Mouse (Mus musculus) kidney, postnatal 10 days (tissue): Measurements from ENCODE around the gene Men1.
"Not testable (repeated sequence)": the region's sequence is repeated elsewhere in the genome, so short reads cannot be mapped to it uniquely, and the experiment has no call there.

Source experiments
- DNase-seq: peaks from one replicate; pipeline ENCODE4 v3.0.0; 2021; ENCODE audit warnings: mixed read lengths

Men1 gene

DNA sequence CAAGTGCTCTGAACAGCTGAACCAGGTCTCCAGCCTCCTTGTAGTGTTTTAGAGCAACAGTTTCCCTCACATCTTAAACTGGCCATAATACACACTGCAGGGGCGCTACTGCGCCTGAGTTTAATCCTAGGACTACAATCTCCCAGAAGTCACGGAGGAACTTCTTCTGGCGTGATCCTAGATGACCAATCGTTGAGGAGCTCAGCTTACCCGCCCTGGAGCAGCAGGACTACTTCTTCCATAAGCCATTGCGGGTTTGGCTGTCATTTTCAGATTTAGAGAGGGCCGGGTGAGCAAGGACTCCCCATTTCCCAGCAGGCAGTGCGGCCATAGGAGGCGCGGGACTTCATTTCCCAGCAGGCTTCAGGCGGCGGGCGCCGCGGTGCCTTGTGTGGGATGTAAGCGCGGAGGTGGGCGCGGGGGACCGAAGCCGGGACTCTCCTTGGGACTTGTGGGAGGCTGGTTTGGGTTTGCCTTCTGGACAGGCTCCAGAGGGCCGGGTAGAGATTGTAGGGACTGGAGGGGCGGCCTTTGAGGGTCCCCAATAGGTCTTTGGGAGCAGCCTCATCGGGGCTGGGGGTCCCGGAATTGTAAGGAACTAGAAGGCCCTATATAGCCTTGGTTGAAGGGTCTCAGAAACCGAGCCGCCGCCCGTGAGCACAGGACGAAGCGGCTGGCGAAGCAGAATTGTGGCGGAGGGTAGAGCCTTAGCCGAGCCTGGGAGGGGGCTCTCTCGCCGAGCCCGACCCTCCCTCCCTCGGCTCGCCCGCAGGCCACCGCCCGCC lies at the start of gene Men1:
TSS of gene Men1 (plus strand) at position 307 of the 785 bp plus-strand sequence.
- DNase-seq, result peak; percentile 95

DNA sequence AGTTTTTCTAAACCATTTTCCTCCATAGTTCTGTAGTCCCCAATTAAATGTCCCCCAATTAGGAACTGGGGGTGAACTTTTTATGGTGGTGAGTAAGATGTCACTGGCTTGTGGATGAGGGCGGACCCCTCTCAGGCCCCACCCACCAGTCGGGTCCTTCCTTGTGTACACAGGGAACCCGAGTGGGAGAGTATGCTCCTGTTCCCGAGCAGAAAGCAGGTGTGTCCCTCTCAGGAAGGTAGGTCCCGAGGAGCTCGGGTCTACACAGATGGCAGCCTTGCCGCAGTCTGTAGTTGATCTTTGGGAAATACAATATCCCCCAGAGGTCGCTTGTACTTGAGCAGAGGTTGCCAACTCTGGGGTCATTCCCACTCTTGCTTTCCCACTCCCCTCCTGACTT lies 49.6 kb upstream of the Men1 start:
- no peak for DNase-seq

GRCm38 (mm10) chr19:6285632-6286433 lies 48.9 kb upstream of the Men1 start:
- DNase-seq, result peak; percentile 45

DNA sequence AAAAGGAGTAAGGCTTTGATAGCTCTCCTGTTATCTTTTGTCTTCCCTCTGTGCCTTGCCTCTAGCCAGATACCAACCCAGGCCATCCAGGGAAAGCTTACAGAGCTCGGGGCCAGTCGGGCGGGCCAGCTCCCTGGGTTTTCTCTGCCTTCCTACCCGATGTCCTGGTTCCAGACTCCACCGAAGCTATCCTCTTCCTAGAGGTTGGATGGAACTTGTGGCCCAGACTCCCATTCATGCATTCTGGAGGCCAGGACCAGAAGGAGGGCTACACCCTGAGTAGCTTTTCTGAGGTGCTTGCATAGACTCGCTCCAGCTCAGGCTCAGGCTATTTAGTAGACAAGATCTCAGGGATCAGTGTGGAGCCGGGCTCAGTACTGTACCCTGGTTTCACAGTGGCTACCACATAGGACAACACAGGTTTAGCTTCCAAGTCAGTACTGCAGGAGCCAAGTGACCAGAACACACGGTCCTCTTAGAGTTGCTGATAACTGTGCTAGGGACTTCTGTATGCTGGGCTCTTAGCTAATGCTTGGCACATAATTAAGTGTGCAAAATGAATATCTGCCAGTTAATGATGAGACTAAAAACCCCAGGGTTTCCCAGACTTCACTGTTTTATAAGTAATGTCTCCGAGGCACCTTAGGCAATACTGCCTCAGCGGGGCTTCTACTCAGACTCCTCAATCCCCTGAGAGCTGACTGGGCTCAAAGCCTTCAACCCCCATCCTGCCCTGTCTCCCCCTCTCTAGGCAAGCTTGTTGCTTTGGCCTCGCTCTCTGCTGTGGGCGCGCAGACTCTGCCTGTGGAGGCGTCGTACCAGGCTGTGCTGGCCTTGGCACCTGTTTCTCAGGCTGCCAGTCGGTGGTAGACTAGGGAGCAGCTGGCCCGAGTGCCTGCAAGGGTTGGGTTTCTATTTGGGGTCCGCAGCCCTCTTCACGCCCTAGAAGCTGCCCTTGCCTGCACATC lies 48.1 kb upstream of the Men1 start:
- DNase-seq, result no peak

GRCm38 (mm10) chr19:6288236-6288894 lies 46.4 kb upstream of the Men1 start:
- DNase-seq, result no peak

DNA sequence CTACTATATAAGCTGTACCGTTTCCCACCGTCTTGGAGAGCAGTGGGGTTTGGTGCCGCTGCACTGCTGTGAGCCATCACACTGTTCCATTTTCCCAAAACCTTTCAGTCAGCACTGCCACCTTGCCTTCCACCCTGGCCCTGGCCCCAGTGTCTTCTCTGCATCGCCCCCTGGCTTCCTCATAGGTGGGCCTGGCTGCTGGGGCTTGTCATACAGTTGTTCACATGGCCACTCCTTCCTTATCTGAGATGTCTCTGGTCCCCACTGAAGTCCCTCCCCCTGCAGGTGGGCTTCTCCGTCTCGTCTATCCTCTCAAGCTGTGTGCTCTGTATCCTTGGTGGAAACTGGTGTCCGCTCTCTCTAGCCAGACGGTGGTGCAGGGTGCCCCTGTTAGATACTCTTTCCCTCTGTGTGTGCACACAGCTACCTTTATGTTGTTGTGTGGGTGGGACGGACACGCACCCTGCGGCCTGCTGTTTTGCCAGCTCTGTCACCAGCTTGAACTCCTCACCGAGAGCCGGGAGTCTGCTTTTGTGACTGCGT lies 45.0 kb upstream of the Men1 start:
- no peak for DNase-seq

DNA sequence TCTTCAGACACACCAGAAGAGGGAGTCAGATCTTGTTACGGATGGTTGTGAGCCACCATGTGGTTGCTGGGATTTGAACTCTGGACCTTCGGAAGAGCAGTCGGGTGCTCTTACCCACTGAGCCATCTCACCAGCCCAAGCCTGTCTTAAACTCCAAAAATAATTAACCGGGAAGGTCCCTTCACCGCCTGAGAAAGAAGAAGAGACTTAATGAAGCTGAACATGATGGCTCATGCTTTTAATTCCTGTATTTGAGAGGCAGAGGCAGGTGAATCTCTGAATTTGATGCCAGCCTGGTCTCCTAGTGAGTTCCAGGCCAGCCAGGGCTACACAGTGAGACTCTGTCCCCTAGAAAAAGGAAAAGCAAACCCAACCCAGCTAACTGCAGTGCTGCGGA lies 44.1 kb upstream of the Men1 start:
- DNase-seq, result not testable (repeated sequence)

GRCm38 (mm10) chr19:6291117-6291781 lies 43.5 kb upstream of the Men1 start:
- peak; percentile 69 for DNase-seq

GRCm38 (mm10) chr19:6292262-6292661 lies 42.5 kb upstream of the Men1 start:
- DNase-seq, result no peak

- no peak for DNase-seq
Observed at GRCm38 (mm10) chr19:6294301-6294700, 40.5 kb upstream of the Men1 start.

DNA sequence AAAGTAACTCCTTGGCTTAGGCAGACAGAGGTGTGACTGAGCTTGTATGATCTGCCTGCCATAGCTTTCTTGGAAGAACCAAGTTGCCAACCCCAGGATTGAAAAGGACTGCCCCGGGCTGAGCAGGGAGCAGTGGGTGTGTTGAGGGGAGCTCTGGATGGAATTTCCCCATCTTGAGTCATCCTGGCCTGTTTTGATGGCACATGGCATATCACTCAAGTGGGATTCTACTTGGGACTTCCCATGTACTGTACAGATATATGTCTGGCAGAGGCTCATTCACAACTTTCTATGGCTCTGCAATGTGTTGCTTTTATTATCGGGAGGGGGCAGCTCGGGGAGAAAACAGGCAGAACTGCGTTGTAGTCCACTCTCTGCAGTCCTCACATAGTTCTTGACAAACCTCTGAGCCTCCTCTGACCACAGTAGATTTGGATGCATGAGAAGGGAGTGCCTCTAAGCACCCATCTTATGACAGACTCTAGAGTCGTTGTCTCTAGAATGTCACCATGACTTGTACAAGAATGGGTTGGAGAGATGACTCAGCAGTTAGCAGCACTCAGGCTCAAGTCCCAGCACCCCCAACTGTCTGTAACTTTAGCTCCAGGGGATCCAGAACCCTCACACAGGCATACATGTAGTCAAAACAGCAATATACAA lies 38.1 kb upstream of the Men1 start:
- DNase-seq, result no peak

GRCm38 (mm10) chr19:6297641-6298040 lies 37.1 kb upstream of the Men1 start:
- DNase-seq, result no peak

GRCm38 (mm10) chr19:6299003-6299402 lies 35.8 kb upstream of the Men1 start:
- DNase-seq, result no peak

DNA sequence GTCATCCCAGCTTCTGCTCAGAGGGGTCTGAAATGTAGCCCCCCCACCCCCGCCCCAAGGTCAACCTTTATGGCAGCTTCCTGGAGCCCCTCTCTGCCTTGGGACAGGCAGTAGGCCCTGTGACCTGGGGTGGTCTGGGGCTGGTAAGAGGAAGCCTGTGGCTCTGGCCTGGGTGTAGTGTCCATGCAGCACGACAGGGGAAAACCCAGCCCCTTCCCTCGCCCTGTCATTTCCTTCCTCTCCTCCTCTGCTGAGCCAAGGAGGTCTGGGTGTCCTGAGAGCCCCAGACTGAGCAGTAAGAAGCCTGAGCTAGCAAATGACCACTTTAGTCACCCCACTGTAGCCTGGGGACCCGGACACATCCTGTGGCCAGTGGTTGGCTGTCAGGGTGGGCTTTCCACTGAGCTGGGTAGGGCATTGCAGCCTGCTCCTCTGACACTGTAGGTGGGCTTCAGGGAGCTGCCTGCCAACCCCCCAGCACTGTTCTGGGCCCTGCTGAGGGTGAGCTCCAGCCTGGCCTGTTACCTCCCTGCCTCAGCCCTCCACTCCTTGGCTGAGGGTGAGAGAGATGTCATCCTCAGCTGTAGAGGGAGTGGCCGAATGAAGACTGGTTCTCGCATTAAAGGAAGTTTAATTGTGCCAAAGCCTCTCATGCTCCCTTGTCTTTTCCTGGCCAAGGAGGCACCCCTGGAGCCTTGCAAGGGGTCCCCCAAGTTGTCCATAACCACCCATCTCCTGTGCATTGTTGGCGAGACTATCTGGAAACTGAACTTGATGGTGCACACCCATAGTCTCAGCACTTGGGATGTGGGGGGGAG lies 35.1 kb upstream of the Men1 start:
- DNase-seq, result peak; percentile 45

GRCm38 (mm10) chr19:6300402-6300841 lies 34.4 kb upstream of the Men1 start:
- no peak for DNase-seq

DNA sequence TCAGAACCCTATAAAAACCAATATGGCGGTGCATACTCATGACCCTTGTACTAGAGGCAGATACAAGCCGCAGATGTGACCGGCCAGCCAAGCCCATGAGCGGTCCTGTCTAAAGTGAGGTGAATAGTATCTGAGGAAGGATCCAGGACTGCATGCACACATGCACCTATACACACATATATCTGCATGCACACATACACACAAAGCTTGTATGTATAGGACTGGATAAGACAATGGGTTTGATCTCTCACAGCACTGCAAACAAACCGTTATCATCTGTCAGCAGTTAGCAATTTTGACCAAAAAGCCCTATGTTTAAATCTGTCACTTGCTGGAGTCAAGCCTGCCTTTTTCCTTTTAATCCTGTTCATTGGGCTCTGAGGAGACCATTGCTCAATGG lies 32.7 kb upstream of the Men1 start:
- DNase-seq, result no peak

- DNase-seq, result no peak
Observed at GRCm38 (mm10) chr19:6302522-6302921, 32.3 kb upstream of the Men1 start.

DNA sequence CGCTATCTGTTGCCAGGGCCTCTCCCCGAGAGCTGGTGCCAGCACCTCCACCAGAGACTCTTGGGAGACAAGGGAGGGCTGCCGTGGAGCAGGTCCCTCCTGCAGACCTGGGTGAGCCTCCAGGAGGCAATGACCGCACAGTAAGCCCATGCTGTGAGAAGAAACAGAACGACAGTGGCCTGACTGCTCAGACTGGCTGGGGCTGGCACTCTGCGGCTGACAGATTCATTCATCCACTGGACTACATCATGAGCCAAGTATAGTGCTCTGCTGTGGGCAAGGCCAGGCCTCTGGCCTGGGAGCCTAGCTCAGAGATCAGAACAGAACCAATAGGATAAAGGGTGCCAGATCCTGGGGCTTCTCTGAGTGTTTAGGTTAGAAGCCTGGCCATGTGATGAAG lies 30.9 kb upstream of the Men1 start:
- no peak for DNase-seq

DNA sequence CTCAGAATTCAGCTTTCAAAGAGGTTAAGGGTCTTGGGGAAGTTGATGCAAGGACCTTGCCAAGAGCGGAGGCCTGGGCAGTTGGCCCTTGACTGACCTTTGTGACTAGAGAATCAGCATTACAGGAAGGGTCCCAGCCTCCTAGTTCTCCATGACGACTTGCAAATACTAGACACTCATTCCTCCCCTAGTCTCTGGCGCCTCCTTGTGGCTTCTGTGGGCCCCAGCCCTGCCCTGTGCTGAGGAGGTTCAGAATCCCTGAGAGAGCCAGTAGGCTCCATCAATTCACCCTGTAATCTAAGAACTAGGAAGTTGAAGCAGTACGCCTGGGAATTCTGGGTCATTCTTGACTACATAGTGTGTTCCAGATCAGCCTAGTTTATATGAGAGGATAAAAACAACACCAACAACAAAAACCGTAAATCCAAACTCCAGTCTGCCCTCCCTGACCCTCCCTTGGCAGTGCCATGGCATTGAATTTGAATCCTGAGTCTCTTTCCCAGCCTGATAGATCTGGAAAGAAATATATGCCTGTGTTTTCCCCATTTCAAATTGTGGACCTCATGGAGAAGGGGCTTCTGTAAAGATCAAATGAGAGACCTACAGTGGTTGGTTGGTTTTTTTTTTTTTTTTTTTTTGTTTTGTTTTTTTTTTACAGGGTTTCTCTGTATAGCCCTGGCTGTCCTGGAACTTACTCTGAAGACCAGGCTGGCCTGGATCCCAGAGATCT lies 29.8 kb upstream of the Men1 start:
- DNase-seq, result peak; percentile 93
